Mouse (Mus musculus) kidney, adult 10 weeks (tissue): ENCODE results near the gene 4930480E11Rik. TPM values are rescaled to one million over a fixed set of nuclear protein-coding genes. Genes with fewer than 3 reads are reported as not detected.

ENCODE experiments used
- polyA plus RNA-seq: library from polyadenylated mRNA; stranded (reverse); fragments of 350-450 nt; fragmentation: Illumina TruSeq; extraction: RNeasy Lipid Tissue Mini Kit (QIAGEN cat#74804); gene quantifications from one replicate; pipeline ENCODE4 v1.2.3, GENCODE M21; 2014; ENCODE audit warnings: low read depth, low replicate concordance

Gene 4930480E11Rik
- polyA plus RNA-seq = not detected

DNA sequence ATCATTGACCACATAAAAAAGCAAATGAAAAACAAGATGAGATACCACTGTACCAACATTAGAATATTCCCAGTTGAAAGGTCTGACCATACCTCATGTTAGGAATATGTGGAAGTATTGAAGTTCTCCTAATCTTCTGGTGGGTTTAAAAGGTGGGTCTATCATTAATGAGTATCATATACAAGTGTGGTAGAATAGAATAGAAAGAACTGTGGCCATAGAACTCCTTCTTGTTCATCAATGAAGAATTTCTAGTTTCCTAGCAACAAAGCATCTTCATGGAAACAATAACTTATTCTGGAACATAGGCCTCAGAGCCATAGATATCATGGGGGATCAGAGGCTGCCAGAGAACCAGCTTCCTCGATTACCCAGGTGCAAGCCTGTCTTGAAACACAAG lies at the start of gene 4930480E11Rik:
4930480E11Rik (plus strand) TSS at position 301 of the 400 bp plus-strand sequence.

Other genes with a start within 250 kb of the 4930480E11Rik start
- not detected for gene Gm5938, start 244.2 kb upstream of the 4930480E11Rik start, polyA plus RNA-seq
- not detected for gene Obp1b, start 182.9 kb upstream of the 4930480E11Rik start, polyA plus RNA-seq
- not detected for gene Gm14743, start 123.7 kb upstream of the 4930480E11Rik start, polyA plus RNA-seq
- 13.9 TPM for gene Prrg1, start 214.3 kb downstream of the 4930480E11Rik start, polyA plus RNA-seq